Mouse (Mus musculus): ENCODE data around the gene Hck. TPM values are rescaled to one million over a fixed set of nuclear protein-coding genes. Genes with fewer than 3 reads are reported as not detected.

Hck gene
- polyA plus RNA-seq, 1 experiment from 2014 or later: 2.3 TPM

- H3K27ac ChIP-seq (replicated peaks; ENCODE audit: low read depth, low read length): no peak overlapping the region
- peaks cover 3% of the 10 kb centered on the region; the same call in 1 of the 2 replicates for H3K4me1 ChIP-seq (ENCODE audit: control insufficient read depth, insufficient read depth, low read length)
- DNase-seq (no peak), ATAC-seq (ENCODE audit: low FRiP score, low TSS enrichment) (no peak)
- H3K36me3 ChIP-seq (ENCODE audit: control insufficient read depth, insufficient read depth, low read length): no peaks in the 10 kb centered on the region
- no peak overlapping the region for H3K4me2 ChIP-seq (ENCODE audit: low read length)
- H3K9ac ChIP-seq (replicated peaks; ENCODE audit: low read length): no peak overlapping the region
- 94% methylated on average over 9 of the region's 9 CpGs for WGBS
- no peak overlapping the region for H3K4me3 ChIP-seq (replicated peaks; ENCODE audit: low read depth, low read length)
- H3K27me3 ChIP-seq (ENCODE audit: control insufficient read depth, insufficient read depth, low read length): no peaks in the 10 kb centered on the region
- H3K9me3 ChIP-seq (ENCODE audit: control insufficient read depth, low read length): no peaks in the 10 kb centered on the region
Measured at GRCm38 (mm10) chr2:153170490-153171224, 62.4 kb downstream of the Hck start.

DNA sequence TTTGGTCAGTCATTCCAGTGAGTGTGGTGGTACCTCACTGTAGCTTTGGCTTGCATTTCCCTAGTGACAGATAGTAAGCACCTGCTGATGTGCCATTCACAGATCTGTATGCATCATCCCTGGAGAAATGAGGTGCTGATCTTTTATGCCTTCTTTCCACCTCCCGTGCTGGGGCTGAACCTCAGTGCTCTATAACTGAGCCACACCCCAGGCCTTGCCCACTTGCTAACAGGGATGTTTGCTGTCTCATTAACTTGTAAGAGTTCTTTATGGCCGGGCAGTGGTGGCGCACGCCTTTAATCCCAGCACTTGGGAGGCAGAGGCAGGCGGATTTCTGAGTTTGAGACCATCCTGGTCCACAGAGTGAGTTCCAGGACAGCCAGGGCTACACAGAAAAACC is 63.7 kb downstream of the Hck start:
- H3K27ac ChIP-seq (replicated peaks; ENCODE audit: low read depth, low read length): no peak overlapping the region
- ATAC-seq (ENCODE audit: low FRiP score, low TSS enrichment) (no peak), DNase-seq (no peak)
- H3K27me3 ChIP-seq (ENCODE audit: control insufficient read depth, insufficient read depth, low read length): no peaks in the 10 kb centered on the region
- no peaks in the 10 kb centered on the region for H3K9me3 ChIP-seq (ENCODE audit: control insufficient read depth, low read length)
- 95% methylated on average over 5 of the region's 5 CpGs for WGBS
- H3K4me3 ChIP-seq (replicated peaks; ENCODE audit: low read depth, low read length): no peak overlapping the region
- H3K9ac ChIP-seq (replicated peaks; ENCODE audit: low read length): no peak overlapping the region
- H3K36me3 ChIP-seq (ENCODE audit: control insufficient read depth, insufficient read depth, low read length): no peaks in the 10 kb centered on the region
- H3K4me2 ChIP-seq (ENCODE audit: low read length): no peak overlapping the region
- peaks cover 3% of the 10 kb centered on the region; the same call in 1 of the 2 replicates for H3K4me1 ChIP-seq (ENCODE audit: control insufficient read depth, insufficient read depth, low read length)

GRCm38 (mm10) chr2:153175995-153176570 is 67.8 kb downstream of the Hck start:
- no peak overlapping the region for H3K27ac ChIP-seq (replicated peaks; ENCODE audit: low read depth, low read length)
- no peak for DNase-seq
- H3K27me3 ChIP-seq (ENCODE audit: control insufficient read depth, insufficient read depth, low read length): no peaks in the 10 kb centered on the region
- H3K9ac ChIP-seq (replicated peaks; ENCODE audit: low read length): no peak overlapping the region
- WGBS: 80% methylated on average over 8 of the region's 8 CpGs
- H3K4me3 ChIP-seq (replicated peaks; ENCODE audit: low read depth, low read length): no peak overlapping the region
- peaks cover 20% of the 10 kb centered on the region for H3K36me3 ChIP-seq (ENCODE audit: control insufficient read depth, insufficient read depth, low read length)
- no peak for ATAC-seq (ENCODE audit: low FRiP score, low TSS enrichment)
- H3K4me2 ChIP-seq (ENCODE audit: low read length): no peak overlapping the region
- H3K4me1 ChIP-seq (ENCODE audit: control insufficient read depth, insufficient read depth, low read length): no peaks in the 10 kb centered on the region
- no peaks in the 10 kb centered on the region for H3K9me3 ChIP-seq (ENCODE audit: control insufficient read depth, low read length)

DNA sequence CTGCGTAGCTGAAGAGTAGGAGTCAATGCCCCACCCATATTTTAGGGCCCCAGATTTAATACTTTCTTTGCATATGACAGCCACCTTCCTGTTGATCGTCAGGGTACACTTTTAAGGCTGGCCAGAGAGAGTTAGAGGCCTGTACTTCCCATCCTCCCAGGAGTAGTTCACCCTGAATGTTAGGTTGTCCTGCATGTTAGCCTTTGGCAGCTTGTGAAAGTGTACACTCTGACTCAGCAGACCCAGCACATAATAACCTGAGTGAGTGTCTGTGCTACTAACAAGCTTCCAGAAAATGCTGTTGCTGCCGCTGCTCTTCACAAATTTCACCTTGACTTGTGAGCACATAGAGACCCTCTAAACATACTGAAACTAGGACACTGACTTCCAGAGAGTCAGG is 68.9 kb downstream of the Hck start:
- Histone ChIP-seq H3K36me3 (ENCODE audit: control insufficient read depth, insufficient read depth, low read length) (peaks cover 31% of the 10 kb centered on the region), H3K4me1 (ENCODE audit: control insufficient read depth, insufficient read depth, low read length) (no peaks in the 10 kb centered on the region), H3K9ac (replicated peaks; ENCODE audit: low read length) (no peak overlapping the region), H3K9me3 (ENCODE audit: control insufficient read depth, low read length) (no peaks in the 10 kb centered on the region), H3K4me2 (ENCODE audit: low read length) (no peak overlapping the region), H3K27ac (replicated peaks; ENCODE audit: low read depth, low read length) (no peak overlapping the region), H3K4me3 (replicated peaks; ENCODE audit: low read depth, low read length) (no peak overlapping the region), H3K27me3 (ENCODE audit: control insufficient read depth, insufficient read depth, low read length) (no peaks in the 10 kb centered on the region)
- no peak for ATAC-seq (ENCODE audit: low FRiP score, low TSS enrichment)
- DNase-seq: no peak
- WGBS: 97% methylated on average over 3 of the region's 3 CpGs

DNA sequence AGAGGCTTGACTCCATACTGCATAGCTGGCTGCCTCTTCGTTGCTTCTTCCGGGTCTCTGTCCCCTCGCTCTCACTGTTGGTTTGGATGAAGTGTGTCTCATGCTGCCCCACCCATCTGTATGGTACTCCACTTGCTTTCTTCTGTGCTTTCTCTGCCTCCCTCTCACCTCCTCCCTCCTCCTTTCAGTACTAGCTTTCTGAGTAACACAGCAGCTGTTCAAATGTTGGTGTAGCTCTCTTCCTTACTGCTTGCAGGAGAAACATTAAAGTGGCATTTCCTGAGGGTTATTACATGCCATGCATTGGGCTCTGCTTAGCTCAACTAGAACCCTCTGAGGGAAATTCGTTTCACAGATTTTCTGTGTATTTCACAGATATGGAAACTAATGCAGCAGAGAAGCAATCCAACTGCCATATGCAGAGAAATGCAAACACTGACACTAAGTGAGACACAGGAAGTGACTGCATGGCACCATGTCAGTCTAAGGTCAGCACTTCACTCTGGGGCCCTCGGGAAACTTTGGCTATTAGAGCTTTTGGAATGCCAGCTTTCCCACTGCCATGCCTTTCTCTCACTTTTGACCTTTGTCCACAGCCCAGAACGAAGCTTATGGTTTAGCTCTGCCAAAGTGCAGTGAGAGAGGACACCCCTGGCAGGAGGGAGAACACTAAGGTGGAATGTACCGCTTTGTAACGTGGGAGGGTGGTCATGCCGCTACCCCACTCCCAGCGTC is 71.0 kb downstream of the Hck start:
- no peaks in the 10 kb centered on the region for H3K27me3 ChIP-seq (ENCODE audit: control insufficient read depth, insufficient read depth, low read length)
- no peak overlapping the region for H3K27ac ChIP-seq (replicated peaks; ENCODE audit: low read depth, low read length)
- H3K4me2 ChIP-seq (ENCODE audit: low read length): no peak overlapping the region
- H3K4me3 ChIP-seq (replicated peaks; ENCODE audit: low read depth, low read length): no peak overlapping the region
- H3K4me1 ChIP-seq (ENCODE audit: control insufficient read depth, insufficient read depth, low read length): no peaks in the 10 kb centered on the region
- no peaks in the 10 kb centered on the region for H3K9me3 ChIP-seq (ENCODE audit: control insufficient read depth, low read length)
- 88% methylated on average over 10 of the region's 10 CpGs for WGBS
- ATAC-seq (ENCODE audit: low FRiP score, low TSS enrichment) (no peak), DNase-seq (no peak)
- no peak overlapping the region for H3K9ac ChIP-seq (replicated peaks; ENCODE audit: low read length)
- peaks cover 52% of the 10 kb centered on the region for H3K36me3 ChIP-seq (ENCODE audit: control insufficient read depth, insufficient read depth, low read length)

DNA sequence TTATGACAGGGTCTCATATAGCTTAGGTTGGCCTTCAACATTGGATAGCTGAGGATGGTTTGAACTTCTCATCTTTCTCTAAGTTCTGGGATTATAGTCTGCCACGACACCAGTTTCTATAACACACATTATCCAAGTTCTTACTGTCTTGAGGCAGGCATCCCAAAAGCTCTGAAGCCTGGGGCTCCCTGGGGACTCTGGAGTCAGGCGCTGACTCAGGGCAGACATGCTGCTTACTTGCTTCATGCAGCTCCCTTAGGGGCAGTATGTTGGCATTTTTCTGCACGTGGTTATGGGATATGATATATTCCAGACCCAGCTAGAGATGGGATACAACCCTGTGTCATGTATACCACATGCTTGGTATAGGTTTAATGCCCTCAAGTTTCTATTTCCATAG is 71.7 kb downstream of the Hck start:
- no peak overlapping the region for H3K4me2 ChIP-seq (ENCODE audit: low read length)
- no peaks in the 10 kb centered on the region for H3K4me1 ChIP-seq (ENCODE audit: control insufficient read depth, insufficient read depth, low read length)
- H3K9me3 ChIP-seq (ENCODE audit: control insufficient read depth, low read length): no peaks in the 10 kb centered on the region
- H3K9ac ChIP-seq (replicated peaks; ENCODE audit: low read length): no peak overlapping the region
- H3K27ac ChIP-seq (replicated peaks; ENCODE audit: low read depth, low read length): no peak overlapping the region
- H3K4me3 ChIP-seq (replicated peaks; ENCODE audit: low read depth, low read length): no peak overlapping the region
- no peaks in the 10 kb centered on the region for H3K27me3 ChIP-seq (ENCODE audit: control insufficient read depth, insufficient read depth, low read length)
- no peak for ATAC-seq (ENCODE audit: low FRiP score, low TSS enrichment)
- 90% methylated on average over 3 of the region's 3 CpGs for WGBS
- DNase-seq: no peak
- H3K36me3 ChIP-seq (ENCODE audit: control insufficient read depth, insufficient read depth, low read length): peaks cover 59% of the 10 kb centered on the region

- no peak overlapping the region for H3K4me2 ChIP-seq (ENCODE audit: low read length)
- DNase-seq (no peak), ATAC-seq (ENCODE audit: low FRiP score, low TSS enrichment) (no peak)
- H3K27me3 ChIP-seq (ENCODE audit: control insufficient read depth, insufficient read depth, low read length): no peaks in the 10 kb centered on the region
- H3K27ac ChIP-seq (replicated peaks; ENCODE audit: low read depth, low read length): no peak overlapping the region
- WGBS: 85% methylated on average over 2 of the region's 2 CpGs
- no peak overlapping the region for H3K4me3 ChIP-seq (replicated peaks; ENCODE audit: low read depth, low read length)
- H3K9me3 ChIP-seq (ENCODE audit: control insufficient read depth, low read length): no peaks in the 10 kb centered on the region
- no peak overlapping the region for H3K9ac ChIP-seq (replicated peaks; ENCODE audit: low read length)
- no peaks in the 10 kb centered on the region for H3K4me1 ChIP-seq (ENCODE audit: control insufficient read depth, insufficient read depth, low read length)
- peaks cover 97% of the 10 kb centered on the region for H3K36me3 ChIP-seq (ENCODE audit: control insufficient read depth, insufficient read depth, low read length)
Measured at GRCm38 (mm10) chr2:153186176-153186591, 77.9 kb downstream of the Hck start.

- H3K9me3 ChIP-seq (ENCODE audit: control insufficient read depth, low read length): no peaks in the 10 kb centered on the region
- no peak for DNase-seq
- H3K27me3 ChIP-seq (ENCODE audit: control insufficient read depth, insufficient read depth, low read length): no peaks in the 10 kb centered on the region
- no peak for ATAC-seq (ENCODE audit: low FRiP score, low TSS enrichment)
- H3K4me3 ChIP-seq (replicated peaks; ENCODE audit: low read depth, low read length): no peak overlapping the region
- no peaks in the 10 kb centered on the region for H3K4me1 ChIP-seq (ENCODE audit: control insufficient read depth, insufficient read depth, low read length)
- no peak overlapping the region for H3K9ac ChIP-seq (replicated peaks; ENCODE audit: low read length)
- H3K4me2 ChIP-seq (ENCODE audit: low read length): no peak overlapping the region
- H3K27ac ChIP-seq (replicated peaks; ENCODE audit: low read depth, low read length): no peak overlapping the region
- WGBS: 90% methylated on average over 2 of the region's 2 CpGs
- peaks cover 97% of the 10 kb centered on the region for H3K36me3 ChIP-seq (ENCODE audit: control insufficient read depth, insufficient read depth, low read length)
Measured at GRCm38 (mm10) chr2:153187848-153188247, 79.6 kb downstream of the Hck start.
